Mouse (Mus musculus) forebrain, embryonic 10.5 days (tissue): Measurements from ENCODE around the gene Ifnl3. TPM values are rescaled to one million over a fixed set of nuclear protein-coding genes. Genes with fewer than 3 reads are reported as not detected.
"Not testable (repeated sequence)": the region's sequence is repeated elsewhere in the genome, so short reads cannot be mapped to it uniquely, and the experiment has no call there.

Experiments used
- DNase-seq: peaks from one replicate; pipeline ENCODE4 v3.0.0-alpha.2; 2017; ENCODE audit warnings: low spot score; ENCODE audit errors: extremely low spot score
- H3K27ac ChIP-seq: fragments of 300-500 bp; sonication (generic); 2 replicates; pipeline ENCODE4 v1.5.1; 2016; ENCODE audit warnings: mild to moderate bottlenecking
- H3K27me3 ChIP-seq: fragments of 300-500 bp; sonication (generic); 2 replicates; pipeline ENCODE4 v1.6.1; 2016; ENCODE audit warnings: mild to moderate bottlenecking; ENCODE audit not compliant: poor library complexity, severe bottlenecking
- H3K36me3 ChIP-seq: fragments of 300-500 bp; sonication (generic); replicated peaks from 2 replicates; pipeline ENCODE4 v1.6.1; 2016; ENCODE audit warnings: mild to moderate bottlenecking, moderate library complexity
- H3K4me1 ChIP-seq: fragments of 300-500 bp; sonication (generic); 2 replicates; pipeline ENCODE4 v1.6.1; 2016
- H3K4me3 ChIP-seq: fragments of 300-500 bp; sonication (generic); 2 replicates; pipeline ENCODE4 v1.5.1; 2016; ENCODE audit warnings: mild to moderate bottlenecking, moderate library complexity
- H3K9me3 ChIP-seq: fragments of 300-500 bp; sonication (generic); 2 replicates; pipeline ENCODE4 v1.6.1; 2016; ENCODE audit warnings: mild to moderate bottlenecking, moderate library complexity
- WGBS: fragments of 180-500 bp; shearing (Covaris S2); methylation state at CpG from one replicate; pipeline ENCODE4 v1.1.7; 2016; 5-methylcytosine and 5-hydroxymethylcytosine counted together
- polyA plus RNA-seq: library from polyadenylated mRNA; unstranded; fragments of >200 nt; fragmentation: Nextera tagmentation; extraction: Ambion mirVana; gene quantifications from 2 replicates; pipeline ENCODE4 v1.2.1, GENCODE M21; 2016

The Ifnl3 gene
- polyA plus RNA-seq, 1 experiment from 2014 or later, result not detected

DNA sequence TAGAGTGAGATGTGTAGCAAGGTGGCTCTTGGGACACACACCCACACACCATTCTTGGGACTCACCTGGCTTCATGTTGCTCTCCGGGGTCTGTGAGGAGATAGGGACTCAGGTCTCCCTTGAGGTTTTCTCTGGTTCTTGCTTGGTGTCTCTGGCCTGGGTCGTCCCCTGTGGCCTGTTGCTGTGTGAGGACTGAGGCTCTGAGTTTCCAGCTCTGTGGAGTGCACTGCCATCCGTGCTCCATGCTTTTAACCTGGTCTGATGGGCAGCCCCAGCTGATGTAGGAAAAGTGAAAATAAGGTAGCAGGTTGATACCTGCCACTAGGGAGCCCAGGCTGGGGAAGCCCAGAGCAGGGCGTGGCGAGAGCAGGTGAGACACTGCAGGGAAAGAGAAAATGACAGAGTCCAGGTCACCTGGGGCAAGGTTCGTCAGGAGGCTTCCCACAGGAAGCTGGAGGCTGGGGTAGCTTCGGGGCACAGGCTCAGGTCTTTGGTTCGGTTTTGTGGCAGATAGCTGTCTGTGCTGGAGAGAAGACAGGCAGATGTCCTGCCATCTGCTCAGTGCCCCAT, 12.1 kb upstream of the Ifnl3 start, which contains the start of gene Ifnl2:
Gene Ifnl2, minus strand, starts transcription at position 51 of the 570 bp plus-strand sequence.
- not testable (repeated sequence) for H3K4me3 ChIP-seq, H3K27me3 ChIP-seq, DNase-seq, H3K9me3 ChIP-seq, H3K27ac ChIP-seq, H3K36me3 ChIP-seq, H3K4me1 ChIP-seq
- 74% methylated on average over 8 of the region's 8 CpGs for WGBS

DNA sequence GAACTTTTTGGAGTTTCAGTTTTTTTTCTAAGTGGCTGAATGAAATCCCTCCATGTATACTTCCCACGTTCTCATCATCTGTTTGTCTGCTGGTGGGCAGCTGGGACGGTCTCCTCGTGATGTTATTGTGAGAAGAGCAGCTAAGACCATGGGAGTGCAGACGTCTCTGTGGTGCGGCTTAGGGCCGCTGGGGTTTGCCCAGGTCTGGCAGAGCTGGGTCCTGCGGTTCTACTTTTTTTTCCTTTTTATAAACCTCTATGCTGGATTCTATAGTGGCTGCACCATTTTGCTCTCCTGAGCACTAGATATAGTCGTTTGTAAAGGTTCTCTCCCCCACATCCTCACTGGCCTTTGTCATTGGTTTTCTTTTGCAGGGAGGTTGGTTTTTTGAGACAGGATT, 11.2 kb upstream of the Ifnl3 start:
- 73% methylated on average over 8 of the region's 8 CpGs for WGBS
- Histone ChIP-seq H3K4me1 (no peaks in the 10 kb centered on the region), H3K4me3 (no peak overlapping the region), H3K27me3 (no peaks in the 10 kb centered on the region), H3K27ac (no peak overlapping the region), H3K9me3 (peaks cover 4% of the 10 kb centered on the region; the same call in 1 of the 2 replicates), H3K36me3 (no peaks in the 10 kb centered on the region)
- no peak for DNase-seq

DNA sequence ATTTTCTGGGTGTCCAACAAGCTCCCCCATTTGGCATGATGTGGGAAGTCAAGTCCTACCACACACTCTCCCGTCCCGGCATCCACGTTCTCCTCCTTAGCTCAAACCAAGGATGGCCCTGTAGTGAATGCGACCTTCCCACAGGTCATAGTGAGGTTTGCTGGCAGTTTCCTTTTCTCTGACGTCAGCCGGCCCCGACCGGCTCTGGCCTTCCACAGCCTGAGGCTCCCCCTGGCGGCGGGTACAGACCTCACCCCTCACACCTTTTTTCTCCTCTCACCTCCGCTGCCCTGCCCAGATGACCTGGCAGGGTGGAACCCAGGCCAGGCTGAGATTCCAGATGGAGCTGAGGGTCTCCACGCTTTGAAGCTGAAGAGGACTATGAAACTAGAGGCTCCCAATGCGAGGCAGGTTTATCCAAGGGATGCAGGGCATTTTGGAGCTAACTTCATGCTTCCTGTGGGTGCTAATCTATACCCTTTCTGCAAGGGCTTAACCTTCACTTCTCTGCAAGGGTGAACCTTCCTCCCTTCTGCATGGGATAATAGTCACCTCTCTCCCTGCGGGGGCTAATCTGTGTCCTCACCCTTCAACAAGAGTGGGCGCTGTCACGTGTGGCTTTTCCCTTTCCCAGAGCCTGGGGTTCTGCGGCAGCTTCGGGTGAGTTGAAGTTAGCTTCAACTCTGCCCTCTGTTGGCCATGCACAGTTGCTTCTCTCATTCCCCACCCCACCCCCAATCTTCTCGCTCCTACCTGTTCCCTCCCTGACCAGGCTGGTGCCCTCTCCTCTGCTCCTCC, 5.5 kb downstream of the Ifnl3 start:
- no peak overlapping the region for H3K27ac ChIP-seq
- peaks cover 4% of the 10 kb centered on the region; the same call in 1 of the 2 replicates for H3K27me3 ChIP-seq
- DNase-seq, result peak; percentile 79
- WGBS, result 7% methylated on average over 19 of the region's 19 CpGs
- H3K9me3 ChIP-seq, result no peaks in the 10 kb centered on the region
- H3K4me3 ChIP-seq, result peak overlapping the region; percentile 5; the same call in 1 of the 2 replicates
- no peaks in the 10 kb centered on the region for H3K36me3 ChIP-seq
- peaks cover 10% of the 10 kb centered on the region; the same call in 1 of the 2 replicates for H3K4me1 ChIP-seq

DNA sequence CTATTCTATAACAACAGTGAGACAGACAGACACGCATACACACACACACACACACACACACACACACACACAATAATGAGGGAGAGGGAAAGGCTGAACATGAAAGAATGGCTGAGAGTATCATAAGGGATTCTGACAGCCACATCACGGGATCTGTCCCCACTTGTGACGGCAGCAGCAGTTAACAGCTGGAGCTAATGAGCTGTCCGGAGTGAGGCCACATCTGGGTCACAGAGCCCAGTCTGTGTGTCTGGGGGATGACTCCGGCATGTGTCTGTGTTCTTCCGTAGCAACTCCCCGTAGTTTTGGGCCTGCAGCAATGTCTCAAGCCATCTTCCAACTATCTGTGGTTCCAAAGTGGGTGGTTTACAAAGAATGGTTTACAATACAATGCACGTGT, 9.4 kb downstream of the Ifnl3 start:
- 78% methylated on average over 8 of the region's 8 CpGs for WGBS
- no peaks in the 10 kb centered on the region for H3K36me3 ChIP-seq
- no peak overlapping the region for H3K4me3 ChIP-seq
- H3K9me3 ChIP-seq, result no peaks in the 10 kb centered on the region
- H3K4me1 ChIP-seq, result peaks cover 10% of the 10 kb centered on the region; the same call in 1 of the 2 replicates
- H3K27me3 ChIP-seq, result peaks cover 4% of the 10 kb centered on the region; the same call in 1 of the 2 replicates
- DNase-seq, result no peak
- H3K27ac ChIP-seq, result no peak overlapping the region

DNA sequence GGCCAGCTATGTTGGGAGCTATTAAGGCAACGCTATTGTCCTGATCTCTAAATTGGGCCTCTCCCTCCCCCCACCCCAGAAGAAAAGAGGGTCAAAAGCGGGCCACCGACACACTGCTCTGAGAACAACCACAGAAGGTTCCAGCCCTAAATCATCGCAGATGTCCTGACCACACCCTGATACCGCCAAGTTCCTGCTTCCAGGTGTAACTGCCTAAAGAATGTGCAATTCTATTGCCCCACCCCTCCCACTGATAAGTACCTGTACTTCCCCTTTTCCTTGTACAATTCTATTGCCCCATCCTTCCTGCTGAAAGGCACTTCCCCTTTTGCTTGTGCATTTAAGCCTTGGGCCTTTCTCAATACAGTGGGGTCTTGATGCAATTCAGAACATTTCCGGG, 16.2 kb downstream of the Ifnl3 start:
- H3K27ac ChIP-seq, H3K36me3 ChIP-seq, DNase-seq, H3K4me3 ChIP-seq, H3K9me3 ChIP-seq, H3K4me1 ChIP-seq: not testable (repeated sequence)
- 92% methylated on average over 6 of the region's 6 CpGs for WGBS
- peaks cover 12% of the 10 kb centered on the region for H3K27me3 ChIP-seq

DNA sequence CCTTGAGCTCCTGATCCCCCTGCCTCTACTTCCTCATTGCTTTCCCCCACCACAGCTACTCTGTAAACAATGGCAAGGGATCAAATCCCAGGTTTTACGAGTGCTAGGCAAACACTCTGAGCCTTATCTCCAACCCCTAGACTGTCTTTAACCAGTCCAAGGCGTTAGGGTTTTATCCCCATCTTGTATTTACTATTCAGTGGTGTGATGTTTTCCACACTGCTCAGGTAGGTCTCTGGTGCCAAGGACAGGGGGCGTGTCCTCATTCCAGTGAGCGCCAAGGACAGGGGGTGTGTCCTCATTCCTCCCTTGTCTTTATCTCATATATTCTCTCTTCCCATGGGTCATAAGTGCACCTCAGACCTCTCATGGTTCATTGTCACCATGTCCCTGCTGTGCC, 17.9 kb downstream of the Ifnl3 start, which contains the start of gene Sycn:
Gene Sycn, plus strand, starts transcription at position 360 of the 400 bp plus-strand sequence.
- Histone ChIP-seq H3K9me3 (no peaks in the 10 kb centered on the region), H3K4me1 (peaks cover 20% of the 10 kb centered on the region), H3K27ac (no peak within 1 kb of the TSS), H3K36me3 (no peaks in the 10 kb centered on the region), H3K4me3 (no peak within 1 kb of the TSS), H3K27me3 (peaks cover 28% of the 10 kb centered on the region)
- no peak for DNase-seq
- 79% methylated on average over 4 of the region's 4 CpGs for WGBS

DNA sequence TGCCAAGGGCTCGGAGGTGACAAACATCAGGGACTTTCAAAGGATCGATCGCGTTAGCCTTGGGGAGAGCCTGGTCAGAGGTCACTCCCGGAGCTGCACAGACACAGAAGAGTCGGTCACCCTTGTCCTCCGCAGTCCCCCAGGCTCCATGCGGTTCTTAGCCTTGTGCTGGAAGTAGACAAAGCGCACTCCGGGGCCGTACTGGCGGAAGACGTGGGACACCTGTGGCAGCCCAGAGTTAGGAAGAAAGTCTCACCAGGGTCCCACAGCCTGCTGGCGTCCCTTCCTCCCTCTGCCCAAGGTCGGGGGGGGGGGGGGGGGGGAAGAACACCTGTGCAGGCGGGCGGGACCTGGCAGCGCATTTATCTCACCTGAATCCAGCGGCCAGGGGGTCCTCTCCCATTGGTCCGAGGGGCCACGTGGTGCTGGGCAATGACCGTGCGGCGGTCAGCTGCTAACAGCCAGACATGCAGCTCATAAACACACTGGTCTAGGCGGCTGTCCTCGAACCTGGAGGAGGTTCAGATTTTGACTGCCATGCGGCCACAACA, 21.5 kb downstream of the Ifnl3 start:
- peak overlapping the region; percentile 51 for H3K27ac ChIP-seq
- WGBS, result 4% methylated on average over 27 of the region's 27 CpGs
- DNase-seq, result peak; percentile 46
- H3K27me3 ChIP-seq, result peaks cover 56% of the 10 kb centered on the region
- H3K9me3 ChIP-seq, result no peaks in the 10 kb centered on the region
- H3K4me1 ChIP-seq, result peaks cover 40% of the 10 kb centered on the region
- peak overlapping the region; percentile 50 for H3K4me3 ChIP-seq
- no peaks in the 10 kb centered on the region for H3K36me3 ChIP-seq

DNA sequence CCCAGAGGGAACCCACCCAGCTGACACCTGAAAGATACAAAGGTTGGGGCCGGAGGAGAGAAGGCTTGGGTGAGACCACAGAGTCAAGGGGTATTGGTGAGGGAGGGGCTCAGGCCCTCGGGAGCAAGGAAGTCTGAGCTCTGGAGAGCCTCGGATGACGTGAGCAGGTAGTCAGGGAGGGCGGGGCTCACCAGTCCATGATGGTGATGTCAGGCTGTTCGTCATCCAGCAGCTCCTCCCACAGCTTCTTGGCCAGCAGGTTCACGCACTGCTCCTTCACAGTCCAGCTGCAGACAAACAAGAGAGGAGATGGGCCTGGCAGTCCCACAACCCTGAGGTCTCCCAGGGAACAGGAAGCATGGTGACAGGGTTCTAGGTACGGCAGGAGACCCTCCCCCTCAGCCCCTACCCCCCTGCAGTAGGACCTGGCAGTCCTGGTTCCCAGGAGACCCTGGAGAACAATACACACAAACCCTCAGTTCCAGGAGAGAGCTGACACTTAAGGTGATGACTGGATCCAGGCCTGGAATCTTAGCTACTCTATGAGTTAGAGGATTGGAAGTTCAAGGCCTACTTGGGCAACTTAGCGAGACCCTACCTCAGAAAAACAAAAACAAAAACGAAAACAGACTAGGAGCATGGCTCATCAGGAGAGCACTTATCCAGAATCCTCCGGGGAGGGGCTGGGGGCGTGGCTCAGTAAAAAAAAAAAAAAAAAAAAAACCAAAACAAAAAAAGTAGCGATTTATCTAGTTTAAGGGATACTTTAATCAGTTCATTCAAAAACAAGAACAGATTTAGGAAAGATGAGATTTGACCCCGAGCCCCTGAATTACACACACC, 22.6 kb downstream of the Ifnl3 start:
- peak; percentile 41 for DNase-seq
- Histone ChIP-seq H3K27me3 (peaks cover 56% of the 10 kb centered on the region), H3K27ac (no peak overlapping the region)

DNA sequence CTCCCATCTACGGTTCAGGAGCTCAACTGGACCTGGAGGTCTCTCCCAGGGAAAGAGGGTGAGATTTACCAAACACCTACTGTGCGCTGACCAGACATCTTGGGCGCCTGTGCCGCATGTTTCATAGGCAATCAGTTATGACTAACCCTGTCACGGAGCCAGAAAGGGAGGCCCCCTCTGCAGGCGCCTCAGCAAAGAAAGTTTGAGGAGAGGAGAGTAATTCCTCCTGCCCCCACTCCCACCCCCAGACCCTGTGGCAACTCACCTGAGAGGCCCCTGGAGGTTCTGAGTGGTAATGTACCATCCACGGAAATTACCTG, 23.2 kb downstream of the Ifnl3 start:
- Histone ChIP-seq H3K9me3 (no peaks in the 10 kb centered on the region), H3K27me3 (peaks cover 56% of the 10 kb centered on the region), H3K4me1 (peaks cover 40% of the 10 kb centered on the region), H3K27ac (no peak overlapping the region), H3K4me3 (no peak overlapping the region), H3K36me3 (no peaks in the 10 kb centered on the region)
- no peak for DNase-seq
- WGBS, result 38% methylated on average over 7 of the region's 7 CpGs

More for the DNA sequence above, 22.6 kb downstream of the Ifnl3 start:
- Histone ChIP-seq H3K4me1 (peaks cover 40% of the 10 kb centered on the region), H3K4me3 (no peak overlapping the region), H3K9me3 (no peaks in the 10 kb centered on the region), H3K36me3 (no peaks in the 10 kb centered on the region)
- WGBS, result 26% methylated on average over 14 of the region's 14 CpGs

DNA sequence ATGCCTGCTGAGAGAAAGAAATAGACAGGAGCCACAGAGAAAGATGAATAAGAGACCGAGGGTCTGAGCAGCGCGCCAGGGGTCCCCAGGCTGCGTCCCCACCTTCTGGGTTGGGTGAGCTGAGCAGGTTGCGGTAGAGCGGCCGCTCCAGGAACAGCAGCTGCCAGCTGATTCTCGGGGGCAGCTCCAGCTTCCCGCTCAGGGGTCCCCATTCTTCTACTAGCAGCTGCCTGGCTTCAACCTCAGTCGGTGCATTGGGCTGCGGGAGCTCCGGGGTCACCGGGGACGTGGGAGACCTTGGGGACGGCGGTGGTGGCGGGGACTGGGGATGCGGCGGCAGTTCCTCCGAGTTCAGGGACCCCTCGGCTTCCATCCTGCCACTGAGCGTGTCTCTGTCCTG, 24.0 kb downstream of the Ifnl3 start:
- 2% methylated on average over 22 of the region's 22 CpGs for WGBS
- Histone ChIP-seq H3K4me3 (peak overlapping the region; percentile 47), H3K36me3 (no peaks in the 10 kb centered on the region), H3K4me1 (peaks cover 40% of the 10 kb centered on the region), H3K27ac (peak overlapping the region; percentile 60; the same call in 1 of the 2 replicates), H3K27me3 (peaks cover 56% of the 10 kb centered on the region), H3K9me3 (no peaks in the 10 kb centered on the region)
- DNase-seq, result no peak

DNA sequence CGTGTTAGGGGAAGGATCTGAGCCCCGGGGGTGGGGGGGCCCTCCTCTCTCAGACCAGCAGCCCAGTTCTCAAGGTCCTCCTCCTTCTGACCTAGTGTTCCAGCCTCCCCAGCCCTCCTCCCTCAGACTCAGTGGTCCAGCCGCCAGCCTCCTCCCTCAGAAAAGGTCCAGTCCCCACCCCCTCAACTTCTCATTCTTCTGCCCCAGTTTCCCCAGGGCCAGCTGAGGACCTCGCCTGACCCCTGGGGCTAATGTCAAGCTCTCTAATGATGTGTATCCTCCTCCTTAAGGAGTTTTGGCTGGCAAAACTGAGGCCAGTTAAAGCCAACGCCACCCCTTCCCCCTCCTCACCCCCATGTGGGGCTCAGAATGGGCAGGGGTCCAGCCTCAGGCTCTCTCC, 24.5 kb downstream of the Ifnl3 start, which contains the start of gene Nccrp1:
Gene Nccrp1, minus strand, starts transcription at position 101 of the 400 bp plus-strand sequence.
- H3K36me3 ChIP-seq, result no peaks in the 10 kb centered on the region
- WGBS, result 5% methylated on average over 5 of the region's 5 CpGs
- no peak for DNase-seq
- peak within 1 kb of the TSS; percentile 60; the same call in 1 of the 2 replicates for H3K27ac ChIP-seq
- H3K9me3 ChIP-seq, result no peaks in the 10 kb centered on the region
- peak within 1 kb of the TSS; percentile 47 for H3K4me3 ChIP-seq
- peaks cover 40% of the 10 kb centered on the region for H3K4me1 ChIP-seq
- H3K27me3 ChIP-seq, result peaks cover 56% of the 10 kb centered on the region

DNA sequence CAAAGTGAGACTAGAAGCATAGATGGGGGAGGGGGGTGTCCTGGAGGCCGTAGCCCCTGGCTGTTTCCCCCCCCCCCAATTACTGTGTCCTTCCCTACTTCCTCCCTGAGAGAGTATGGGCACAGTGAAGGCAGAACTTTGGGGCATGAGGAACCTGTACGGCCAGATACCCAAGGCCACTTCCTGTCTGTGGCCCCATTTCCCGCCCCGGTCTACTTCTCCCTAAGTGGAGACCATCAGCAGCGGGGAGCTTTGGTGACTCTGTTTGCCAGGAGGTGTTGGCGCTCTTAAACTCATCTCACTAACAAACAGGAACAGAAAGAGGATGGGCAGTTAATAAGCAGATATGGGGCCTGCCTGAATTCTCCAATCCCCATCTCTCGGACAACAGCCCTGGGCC, 25.0 kb downstream of the Ifnl3 start:
- Histone ChIP-seq H3K36me3 (no peaks in the 10 kb centered on the region), H3K27ac (no peak overlapping the region), H3K4me1 (peaks cover 40% of the 10 kb centered on the region), H3K9me3 (peaks cover 4% of the 10 kb centered on the region; the same call in 1 of the 2 replicates), H3K27me3 (peaks cover 56% of the 10 kb centered on the region), H3K4me3 (no peak overlapping the region)
- no peak for DNase-seq
- WGBS, result 70% methylated on average over 7 of the region's 7 CpGs
